Comparison of ENCODE assay signal across 13 mouse cellular contexts in genomic region chr6:72219549-72219948, GRCm38 (mm10). TPM values are rescaled to one million over a fixed set of nuclear protein-coding genes. Genes with fewer than 3 reads are reported as not detected.
A peak's percentile ranks its signal among the peaks of the same experiment; 100 is the strongest.
DNase-seq lines count a peak whose midpoint lies in the region; ATAC-seq and TF ChIP-seq lines count a peak whose summit lies in the region.
"Had no signal": no experiment of that assay in that cellular context is flagged by ENCODE, and none has a peak within 500 bp of the region (broad histone marks: within the 10 kb centered on the region; RNA-seq: fewer than 3 reads in every experiment).

No protein-coding gene starts in this region.

- peaks cover 10% of the 10 kb centered on the region; the same call in 1 of the 2 replicates for H3K27me3 ChIP-seq in hindbrain, postnatal 0 days (ENCODE audit: insufficient read depth, low read length)
- H3K27me3 ChIP-seq in hindbrain, embryonic 13.5 days = peaks cover 69% of the 10 kb centered on the region
- H3K27me3 ChIP-seq in lung, postnatal 0 days (replicated peaks; ENCODE audit: insufficient read depth, low read length) = no peaks in the 10 kb centered on the region

- H3K4me2 ChIP-seq in hindbrain, postnatal 0 days (ENCODE audit: low read depth, low read length) = no peak overlapping the region
- no peak overlapping the region for H3K4me2 ChIP-seq in hindbrain, embryonic 13.5 days
- no peak overlapping the region for H3K4me2 ChIP-seq in lung, postnatal 0 days (replicated peaks; ENCODE audit: low read depth, low read length)

- H3K27ac ChIP-seq in hindbrain, postnatal 0 days = no peak overlapping the region
- H3K27ac ChIP-seq in hindbrain, embryonic 13.5 days = no peak overlapping the region
- H3K27ac ChIP-seq in lung, postnatal 0 days (ENCODE audit: low read length) = peak overlapping the region; percentile 79; the same call in 1 of the 2 replicates

- no peaks in the 10 kb centered on the region for H3K9me3 ChIP-seq in hindbrain, postnatal 0 days (ENCODE audit: low read length)
- no peaks in the 10 kb centered on the region for H3K9me3 ChIP-seq in hindbrain, embryonic 13.5 days
- H3K9me3 ChIP-seq in lung, postnatal 0 days (ENCODE audit: low read length) = no peaks in the 10 kb centered on the region

- 37% methylated on average over 5 of the region's 5 CpGs for WGBS in hindbrain, postnatal 0 days
- 52% methylated on average over 5 of the region's 5 CpGs for WGBS in hindbrain, embryonic 13.5 days
- WGBS in lung, postnatal 0 days = 36% methylated on average over 5 of the region's 5 CpGs

- no peak for TF ChIP-seq EP300 in lung, postnatal 0 days (IDR thresholded peaks at IDR 0.05)

- no peak for TF ChIP-seq CTCF in hindbrain, postnatal 0 days (IDR thresholded peaks at IDR 0.05; ENCODE audit: low read depth)
- no peak for TF ChIP-seq CTCF in lung, postnatal 0 days (IDR thresholded peaks at IDR 0.05)

- intact Hi-C loops in left cerebral cortex, postnatal 36 days (cut with DNase I) = no loop called here

- H3K9ac ChIP-seq in hindbrain, postnatal 0 days (replicated peaks; ENCODE audit: low read length) = no peak overlapping the region
- no peak overlapping the region for H3K9ac ChIP-seq in hindbrain, embryonic 13.5 days
- no peak overlapping the region for H3K9ac ChIP-seq in lung, postnatal 0 days (replicated peaks; ENCODE audit: low read depth)

- no peak overlapping the region for H3K4me3 ChIP-seq in hindbrain, postnatal 0 days (ENCODE audit: low read length)
- H3K4me3 ChIP-seq in hindbrain, embryonic 13.5 days = no peak overlapping the region
- no peak overlapping the region for H3K4me3 ChIP-seq in lung, postnatal 0 days (ENCODE audit: low read depth, low read length)

- peaks cover 45% of the 10 kb centered on the region for H3K4me1 ChIP-seq in hindbrain, postnatal 0 days (ENCODE audit: insufficient read depth, low read length)
- peaks cover 88% of the 10 kb centered on the region for H3K4me1 ChIP-seq in hindbrain, embryonic 13.5 days (replicated peaks)
- peaks cover 48% of the 10 kb centered on the region for H3K4me1 ChIP-seq in lung, postnatal 0 days (ENCODE audit: insufficient read depth, low read depth, low read length)

- no peaks in the 10 kb centered on the region for H3K36me3 ChIP-seq in hindbrain, postnatal 0 days (ENCODE audit: insufficient read depth, low read length)
- no peaks in the 10 kb centered on the region for H3K36me3 ChIP-seq in hindbrain, embryonic 13.5 days
- H3K36me3 ChIP-seq in lung, postnatal 0 days (ENCODE audit: insufficient read depth, low read length) = no peaks in the 10 kb centered on the region

- DNase-seq in cerebellum, postnatal 25 days = peak; percentile 69 to 79
- no peak for DNase-seq in cerebellum, adult 9-10 months
- peak; percentile 39 for DNase-seq in hindbrain, postnatal 0 days (ENCODE audit: low spot score)
- no peak for DNase-seq in lung, postnatal 0 days (ENCODE audit: low spot score)
- no peak for DNase-seq in lung, postnatal 25 days (ENCODE audit: low spot score)
- peak; percentile 65 to 71 for DNase-seq in kidney, postnatal 4 days
- DNase-seq in left cerebral cortex, postnatal 36 days (ENCODE audit: low spot score in 2 of 2) = no peak
- DNase-seq: adrenal gland, adult 8-10 months; liver; lung, postnatal 4 days had no signal

- ATAC-seq in hindbrain, postnatal 0 days = no peak
- no peak for ATAC-seq in hindbrain, embryonic 13.5 days (ENCODE audit: low FRiP score)
- ATAC-seq in lung, postnatal 0 days = no peak
- ATAC-seq: midbrain, embryonic 16.5 days had no signal

RNA-seq across cellular contexts. Expression of gene Atoh8, which starts 15.8 kb away (rescaled TPM):
- total RNA-seq in hindbrain, postnatal 0 days (2014; rRNA removed) = 6.5 and 8.1 TPM in 2 replicates
- 3.8 and 5.2 TPM in 2 replicates for polyA plus RNA-seq in hindbrain, postnatal 0 days (2015; fragmentation: Nextera tagmentation; extraction: Ambion mirVana)
- polyA plus RNA-seq in hindbrain, embryonic 13.5 days (2015; fragmentation: Nextera tagmentation; extraction: Ambion mirVana) = 3.2 and 4.2 TPM in 2 replicates
- 17.3 and 20.6 TPM in 2 replicates for polyA plus RNA-seq in lung, postnatal 0 days (2015; fragmentation: Nextera tagmentation; extraction: Ambion mirVana)
- 1 to 10 TPM; 1.1 to 1.8 TPM for total RNA-seq in left cerebral cortex, postnatal 36 days (2021)
- total RNA-seq: hematopoietic stem cell, adult 5-6 weeks had no signal

Comparison
In these comparisons a context has a peak if more than half of its experiments do, and no peak if none do; other contexts are left out.
1. DNase-seq: peak in cerebellum, postnatal 25 days (2 of 2), hindbrain, postnatal 0 days (single experiment) and kidney, postnatal 4 days (2 of 2); none in cerebellum, adult 9-10 months (single experiment), lung, postnatal 0 days (single experiment), lung, postnatal 25 days (single experiment) and left cerebral cortex, postnatal 36 days (0 of 2).